Mouse (Mus musculus): ENCODE results near the gene Psg22.

GRCm38 (mm10) chr7:18715546-18715945, 2.3 kb upstream of the Psg22 start:
- TF ChIP-seq EP300 (IDR thresholded peaks at IDR 0.05; ENCODE audit: low read depth) (no peak), CTCF (IDR thresholded peaks at IDR 0.05; ENCODE audit: low read depth) (no peak)
